Mouse (Mus musculus) heart, postnatal 25 days (tissue): ENCODE data around the gene Scrt2. TPM values are rescaled to one million over a fixed set of nuclear protein-coding genes. Genes with fewer than 3 reads are reported as not detected.

Experiments
- DNase-seq: peaks from one replicate; pipeline ENCODE4 v3.0.0; 2022; ENCODE audit warnings: low spot score
- intact Hi-C: fragments of 180-260 bp; cut with DNase I; formaldehyde crosslinking; loops from one replicate; pipeline ENCODE4 v1.15.1; 2025
- total RNA-seq, 2 experiments: library from RNA; stranded (reverse); gene quantifications; 2 replicates each; pipeline ENCODE4 v1.2.3; 2021

Gene Scrt2
- total RNA-seq, 2 experiments from 2014 or later = not detected

- intact Hi-C loops = no loop called here
These were observed 58.1 kb downstream of the Scrt2 start for GRCm38 (mm10) chr2:152139191-152139987.

DNA sequence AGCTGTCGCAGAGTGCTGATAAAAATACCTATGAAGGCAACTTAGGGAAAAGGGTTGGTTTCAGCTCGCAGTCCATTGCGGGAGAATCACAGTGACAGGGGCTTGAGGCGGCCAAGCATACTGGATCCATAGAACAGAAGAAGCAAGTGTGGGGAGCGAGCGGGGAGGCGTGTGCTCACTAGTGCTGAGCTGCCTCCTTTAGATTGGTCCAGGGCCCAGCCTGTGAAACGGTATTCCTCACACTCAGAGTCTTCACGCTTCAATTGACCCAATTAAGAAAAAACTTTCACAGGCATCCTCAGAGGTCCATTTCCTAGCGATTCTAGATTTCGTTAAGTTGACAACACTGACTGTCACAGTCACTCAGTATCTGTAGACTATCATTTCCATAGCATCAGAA lies 59.6 kb downstream of the Scrt2 start:
- intact Hi-C loops = loop anchor here (5.0 kb wide), 1 partner anchor 56 kb away; no protein-coding TSS in a partner anchor
- DNase-seq = no peak

More at GRCm38 (mm10) chr2:152139191-152139987, 58.1 kb downstream of the Scrt2 start:
- DNase-seq = no peak

GRCm38 (mm10) chr2:152141491-152141890 lies 60.2 kb downstream of the Scrt2 start:
- intact Hi-C loops = loop anchor here (5.0 kb wide), 1 partner anchor 56 kb away; no protein-coding TSS in a partner anchor
- no peak for DNase-seq

DNA sequence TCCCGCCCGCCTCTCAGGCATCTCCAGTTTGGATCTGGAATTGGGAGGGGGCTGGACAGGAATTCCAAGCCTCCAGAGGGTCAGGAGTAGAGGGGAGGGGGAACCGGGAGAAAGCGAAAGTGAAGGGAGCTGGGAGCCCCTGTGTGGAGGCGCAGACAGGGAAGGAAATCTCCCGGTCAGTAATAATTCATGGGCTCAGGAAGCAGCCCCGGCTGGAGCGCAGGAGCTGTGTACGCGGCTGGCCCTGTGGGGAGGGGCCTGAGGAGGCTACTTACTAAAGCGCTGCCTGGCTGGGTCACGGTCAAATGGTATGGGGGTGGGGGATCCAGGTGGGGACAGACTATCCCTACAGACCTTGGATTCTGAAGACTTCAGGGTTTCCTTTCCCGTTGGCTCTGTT lies 60.7 kb downstream of the Scrt2 start:
- intact Hi-C loops = loop anchor here (2.0 to 5.0 kb wide), 3 partner anchors 27 to 55 kb away; no protein-coding TSS in a partner anchor
- peak; percentile 26 for DNase-seq

- DNase-seq = no peak
- intact Hi-C loops = loop anchor here (2.0 to 5.0 kb wide), 3 partner anchors 28 to 55 kb away; no protein-coding TSS in a partner anchor
These were observed 61.2 kb downstream of the Scrt2 start for GRCm38 (mm10) chr2:152142571-152142970.

DNA sequence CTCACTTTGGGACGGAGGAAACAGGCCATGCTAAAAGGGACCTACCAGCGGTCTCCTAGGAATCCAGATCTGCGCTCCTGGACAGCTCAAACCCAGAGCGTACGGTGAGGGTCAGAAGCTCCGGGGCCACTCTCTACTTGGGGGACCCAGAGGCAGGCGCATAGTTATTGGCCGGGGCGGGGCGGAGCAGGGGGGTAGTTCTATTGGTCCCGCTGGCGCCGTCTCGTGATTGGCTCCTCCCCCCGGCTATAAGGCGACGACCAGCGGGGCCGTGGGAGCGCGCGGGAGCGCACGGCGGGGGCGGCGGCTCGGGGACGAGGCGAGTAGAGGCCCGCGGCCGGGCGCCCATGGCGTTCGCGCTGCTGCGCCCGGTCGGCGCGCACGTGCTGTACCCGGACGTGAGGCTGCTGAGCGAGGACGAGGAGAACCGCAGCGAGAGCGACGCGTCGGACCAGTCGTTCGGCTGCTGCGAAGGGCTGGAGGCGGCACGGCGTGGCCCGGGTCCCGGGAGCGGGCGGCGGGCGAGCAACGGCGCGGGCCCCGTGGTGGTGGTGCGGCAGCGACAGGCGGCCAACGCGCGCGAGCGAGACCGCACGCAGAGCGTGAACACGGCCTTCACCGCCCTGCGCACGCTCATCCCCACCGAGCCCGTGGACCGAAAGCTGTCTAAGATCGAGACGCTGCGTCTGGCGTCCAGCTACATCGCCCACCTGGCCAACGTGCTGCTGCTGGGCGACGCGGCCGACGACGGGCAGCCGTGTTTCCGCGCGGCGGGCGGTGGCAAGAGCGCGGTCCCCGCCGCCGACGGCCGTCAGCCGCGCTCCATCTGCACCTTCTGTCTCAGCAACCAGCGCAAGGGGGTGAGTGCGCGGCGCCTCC lies 62.2 kb downstream of the Scrt2 start, which contains the start of gene Tcf15:
Gene Tcf15, plus strand, starts transcription at position 283 of the 879 bp plus-strand sequence.
- DNase-seq = peak; percentile 79
- intact Hi-C loops = loop anchor here (2.0 to 5.0 kb wide), 3 partner anchors 29 to 54 kb away; no protein-coding TSS in a partner anchor

DNA sequence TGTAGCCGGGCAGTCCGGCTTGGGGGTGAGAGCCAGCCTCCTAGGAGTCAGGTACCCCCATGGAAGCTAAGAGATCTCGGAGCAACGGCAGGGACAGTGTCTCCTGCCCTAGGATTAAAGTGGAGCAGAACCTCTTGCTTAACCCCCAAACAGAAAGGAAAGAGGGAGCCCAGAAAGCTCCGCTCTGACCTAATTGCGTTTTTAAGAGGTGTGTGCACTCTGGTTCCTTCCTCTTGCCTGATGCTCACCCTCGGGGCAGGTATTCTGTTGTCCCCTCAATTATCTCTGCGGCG lies 62.8 kb downstream of the Scrt2 start:
- intact Hi-C loops = loop anchor here (5.0 kb wide), 1 partner anchor 53 kb away; no protein-coding TSS in a partner anchor
- no peak for DNase-seq

GRCm38 (mm10) chr2:152144501-152144900 lies 63.2 kb downstream of the Scrt2 start:
- intact Hi-C loops = loop anchor here (5.0 kb wide), 1 partner anchor 53 kb away; no protein-coding TSS in a partner anchor
- no peak for DNase-seq

Other genes starting within 250 kb of the Scrt2 start
- gene Rspo4, start 238.6 kb upstream of the Scrt2 start, total RNA-seq = not detected
- gene Angpt4, start 170.3 kb upstream of the Scrt2 start, total RNA-seq = under 1 TPM; 0.13 to 0.39 TPM
- 1 to 10 TPM; 4.5 to 4.7 TPM for gene Fam110a, start 101.3 kb upstream of the Scrt2 start, total RNA-seq
- 1 to 10 TPM; 1.8 to 1.9 TPM for gene Slc52a3, start 85.0 kb upstream of the Scrt2 start, total RNA-seq
- gene Srxn1, start 24.0 kb downstream of the Scrt2 start, total RNA-seq = 10 to 100 TPM; 14.8 to 15.2 TPM
- 10 to 100 TPM; 24.3 to 34.0 TPM for gene Tcf15, start 62.0 kb downstream of the Scrt2 start, total RNA-seq
- gene Csnk2a1, start 145.3 kb downstream of the Scrt2 start, total RNA-seq = 100 to 1,000 TPM in 1 of 2 experiments, 10 to 100 TPM in 1; 95.2 to 104 TPM
- gene Tbc1d20, start 212.3 kb downstream of the Scrt2 start, total RNA-seq = 10 to 100 TPM; 43.1 to 43.5 TPM